Mouse (Mus musculus) cerebellum, adult 8-10 months (tissue): Measurements from ENCODE around the gene Itga8.

Experiments
- DNase-seq: peaks from one replicate; pipeline ENCODE4 v3.0.0; 2022

The Itga8 gene

DNA sequence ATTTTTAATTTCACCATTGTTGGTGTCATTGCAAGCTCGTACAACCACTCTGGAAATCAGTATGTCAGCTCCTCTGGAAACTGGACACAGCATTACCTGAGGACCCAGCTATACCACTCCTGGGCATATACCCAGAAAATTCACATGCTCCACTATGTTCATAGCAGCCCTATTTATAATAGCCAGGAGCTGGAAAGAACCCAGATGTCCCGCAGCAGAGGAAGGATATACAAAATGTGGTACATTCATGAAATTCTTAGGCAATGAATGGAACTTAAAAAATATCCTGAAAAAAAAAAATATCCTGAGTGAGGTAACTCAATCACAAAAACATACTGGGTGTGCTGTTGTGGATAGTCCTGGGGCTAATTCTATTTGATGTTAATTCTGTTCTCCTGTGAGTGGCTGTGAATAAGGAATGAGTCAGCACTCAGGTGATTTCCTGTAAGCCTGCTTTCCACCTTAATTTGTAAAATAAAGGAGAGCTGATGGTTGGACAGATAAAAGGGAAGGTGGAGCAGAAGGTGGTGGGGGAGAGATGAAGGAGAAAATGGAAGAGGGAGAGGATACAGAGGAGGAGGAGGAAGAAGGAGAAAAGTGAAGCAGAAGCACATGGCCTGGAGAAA is 224.3 kb downstream of the Itga8 start:
- no peak for DNase-seq

GRCm38 (mm10) chr2:12065669-12066399 is 235.9 kb downstream of the Itga8 start:
- DNase-seq, result no peak

DNA sequence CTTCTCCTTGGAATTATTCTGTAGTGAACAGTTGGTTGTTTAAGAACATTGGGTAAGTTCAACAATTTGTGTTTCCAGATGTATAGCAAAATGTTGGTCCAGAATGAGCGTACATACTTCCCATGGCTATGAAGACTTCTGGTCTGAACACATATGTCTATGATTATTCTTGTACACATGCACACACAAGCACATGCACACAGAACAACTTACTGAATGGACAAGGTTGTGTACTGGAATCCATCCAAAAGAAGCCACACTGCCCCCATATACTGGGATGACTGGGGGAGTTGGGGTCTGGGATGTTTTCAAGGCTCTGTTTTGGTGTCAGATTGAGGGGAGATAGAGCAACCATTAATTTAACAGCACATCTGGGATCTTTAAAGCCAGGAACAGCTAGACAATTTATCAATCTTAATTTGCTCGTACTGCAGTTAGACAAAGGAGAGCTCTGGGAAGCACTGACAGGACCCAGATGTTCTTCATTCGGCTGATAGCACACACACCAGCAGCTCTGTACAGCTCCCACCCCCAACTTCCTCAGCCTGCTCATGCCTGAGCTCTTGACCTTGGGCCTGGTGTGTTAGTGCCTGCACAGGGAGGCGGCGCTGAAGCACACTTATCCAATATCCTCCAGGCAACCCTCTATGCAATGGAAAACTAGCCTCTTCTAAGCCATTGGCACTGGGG is 241.5 kb downstream of the Itga8 start:
- no peak for DNase-seq
